Mouse (Mus musculus) hindbrain, embryonic 11.5 days (tissue): ENCODE results near the gene Mybpc1. TPM values are rescaled to one million over a fixed set of nuclear protein-coding genes. Genes with fewer than 3 reads are reported as not detected.
"Not testable (repeated sequence)": the region's sequence is repeated elsewhere in the genome, so short reads cannot be mapped to it uniquely, and the experiment has no call there.

ENCODE experiments used
- ATAC-seq: fragments of 200-750 bp; cut with Nextera tagmentation; 2 replicates; pipeline ENCODE4 v1.8.0; 2017; ENCODE audit warnings: mild to moderate bottlenecking, moderate TSS enrichment, moderate library complexity; ENCODE audit not compliant: low FRiP score
- DNase-seq: peaks from one replicate; pipeline ENCODE4 v3.0.0-alpha.2; 2015; ENCODE audit warnings: low spot score
- H3K27ac ChIP-seq: fragments of 300-500 bp; sonication (generic); 2 replicates; pipeline ENCODE4 v1.5.1; 2014; ENCODE audit warnings: mild to moderate bottlenecking, low read depth, low read length
- H3K27me3 ChIP-seq: fragments of 300-500 bp; sonication (generic); 2 replicates; pipeline ENCODE4 v1.6.1; 2014; ENCODE audit warnings: mild to moderate bottlenecking, low read length, moderate library complexity, mixed read lengths; ENCODE audit not compliant: control insufficient read depth, insufficient read depth
- H3K36me3 ChIP-seq: fragments of 300-500 bp; sonication (generic); 2 replicates; pipeline ENCODE4 v1.6.1; 2014; ENCODE audit warnings: mild to moderate bottlenecking, low read length, moderate library complexity, mixed read lengths; ENCODE audit not compliant: control insufficient read depth, insufficient read depth
- H3K4me1 ChIP-seq: fragments of 300-500 bp; sonication (generic); replicated peaks from 2 replicates; pipeline ENCODE4 v1.6.1; 2014; ENCODE audit warnings: low read length, mixed read lengths; ENCODE audit not compliant: control insufficient read depth, insufficient read depth
- H3K4me2 ChIP-seq: fragments of 300-500 bp; sonication (generic); replicated peaks from 2 replicates; pipeline ENCODE4 v1.6.1; 2014; ENCODE audit warnings: mild to moderate bottlenecking, low read depth, low read length
- H3K4me3 ChIP-seq: fragments of 300-500 bp; sonication (generic); 2 replicates; pipeline ENCODE4 v1.5.1; 2014; ENCODE audit warnings: low read depth, low read length
- H3K9ac ChIP-seq: fragments of 300-500 bp; sonication (generic); 2 replicates; pipeline ENCODE4 v1.6.1; 2014; ENCODE audit warnings: low read depth, low read length
- H3K9me3 ChIP-seq: fragments of 300-500 bp; sonication (generic); 2 replicates; pipeline ENCODE4 v1.6.1; 2016; ENCODE audit warnings: low read length; ENCODE audit not compliant: control insufficient read depth
- WGBS: fragments of 180-500 bp; shearing (Covaris S2); extraction: QIAGEN DNeasy Blood & Tissue Kit; methylation state at CpG from one replicate; pipeline ENCODE4 v1.1.7; 2014; 5-methylcytosine and 5-hydroxymethylcytosine counted together
- polyA plus RNA-seq: library from polyadenylated mRNA; unstranded; fragments of >200 nt; fragmentation: Nextera tagmentation; extraction: Ambion mirVana; gene quantifications from 2 replicates; pipeline ENCODE4 v1.2.1, GENCODE M21; 2014

Gene Mybpc1
- polyA plus RNA-seq, 1 experiment from 2014 or later = 8.6 TPM

DNA sequence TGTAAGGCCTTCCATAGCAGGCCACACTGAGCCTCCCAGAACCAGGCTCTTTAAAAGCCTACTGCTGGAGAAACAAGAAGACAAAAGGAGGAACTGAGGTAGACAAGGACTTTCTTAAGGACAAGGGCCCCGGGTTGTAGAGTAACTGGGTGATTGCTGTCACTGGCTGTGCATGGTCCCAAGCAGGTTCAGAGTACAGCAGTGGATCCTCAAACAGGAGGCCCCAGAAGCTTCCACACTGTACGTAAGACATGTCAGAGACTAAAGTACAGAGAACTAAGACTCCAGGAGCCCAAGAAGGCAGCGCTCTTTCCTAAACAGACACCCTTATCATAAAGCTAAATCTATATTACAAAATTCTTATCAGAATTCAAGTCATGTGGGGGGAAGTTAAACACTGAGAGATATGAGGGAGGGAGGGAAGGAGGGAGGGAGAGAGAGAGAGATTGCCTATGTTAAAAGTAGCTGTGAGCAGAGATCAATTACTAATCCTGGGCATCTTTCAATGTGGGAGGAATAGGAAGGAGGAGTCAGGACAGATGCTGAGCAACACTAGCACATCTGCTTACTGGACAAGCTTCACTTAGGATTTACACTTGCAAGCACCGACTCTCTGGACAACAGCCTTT lies 109.9 kb downstream of the Mybpc1 start:
- no peak overlapping the region for H3K9ac ChIP-seq
- H3K4me2 ChIP-seq = no peak overlapping the region
- H3K4me3 ChIP-seq = no peak overlapping the region
- H3K27ac ChIP-seq = no peak overlapping the region
- WGBS = 82% methylated on average over 4 of the region's 4 CpGs
- no peaks in the 10 kb centered on the region for H3K27me3 ChIP-seq
- DNase-seq (no peak), ATAC-seq (no peak)
- no peaks in the 10 kb centered on the region for H3K36me3 ChIP-seq
- no peaks in the 10 kb centered on the region for H3K9me3 ChIP-seq
- H3K4me1 ChIP-seq = no peaks in the 10 kb centered on the region

DNA sequence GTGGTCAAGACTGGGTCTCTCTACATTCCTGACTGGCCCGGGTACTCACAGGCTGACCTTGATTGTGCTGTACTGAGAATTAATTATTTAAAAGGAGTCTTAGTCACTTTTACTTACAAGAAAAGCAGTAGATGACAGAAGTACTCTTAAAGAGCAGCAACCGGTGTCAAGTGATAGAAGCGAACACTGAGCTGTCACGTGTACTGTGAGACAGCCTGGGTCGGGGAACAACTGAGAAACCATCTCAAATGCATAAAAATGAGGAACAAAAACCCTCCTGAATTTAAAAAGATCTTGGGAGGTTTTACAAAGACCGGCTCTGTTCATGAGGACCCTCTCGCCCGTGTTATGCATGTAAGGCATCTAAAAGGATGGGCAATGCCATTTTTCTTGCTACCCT lies 112.3 kb downstream of the Mybpc1 start:
- no peaks in the 10 kb centered on the region for H3K4me1 ChIP-seq
- no peaks in the 10 kb centered on the region for H3K9me3 ChIP-seq
- WGBS = 73% methylated on average over 8 of the region's 8 CpGs
- H3K27ac ChIP-seq = no peak overlapping the region
- ATAC-seq (no peak), DNase-seq (no peak)
- H3K36me3 ChIP-seq = no peaks in the 10 kb centered on the region
- no peak overlapping the region for H3K4me2 ChIP-seq
- H3K27me3 ChIP-seq = no peaks in the 10 kb centered on the region
- H3K9ac ChIP-seq = no peak overlapping the region
- H3K4me3 ChIP-seq = no peak overlapping the region

DNA sequence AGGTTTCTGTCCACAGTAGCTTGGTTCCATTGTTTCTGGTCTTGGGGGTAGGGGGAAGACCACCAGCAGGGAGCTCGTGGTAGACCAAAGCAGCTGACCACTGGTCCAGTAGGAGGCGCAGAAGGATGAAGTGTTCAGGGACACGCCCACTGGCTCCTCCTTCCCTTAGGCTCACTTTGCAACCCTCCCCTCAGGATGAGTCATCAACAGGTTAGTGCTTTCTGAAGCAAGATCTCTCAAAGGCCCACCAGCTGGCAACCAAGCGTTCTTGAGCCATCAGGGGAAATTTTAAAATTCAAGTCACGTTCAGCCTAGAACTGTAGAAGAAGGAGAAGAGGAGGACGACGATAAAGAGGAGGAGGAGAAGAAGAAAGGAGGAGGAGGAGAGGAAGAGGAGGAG lies 113.3 kb downstream of the Mybpc1 start:
- ATAC-seq (no peak), DNase-seq (no peak)
- Histone ChIP-seq H3K27me3 (no peaks in the 10 kb centered on the region), H3K9ac (no peak overlapping the region), H3K27ac (no peak overlapping the region), H3K4me3 (no peak overlapping the region), H3K4me1 (no peaks in the 10 kb centered on the region), H3K9me3 (no peaks in the 10 kb centered on the region), H3K4me2 (no peak overlapping the region), H3K36me3 (no peaks in the 10 kb centered on the region)
- 67% methylated on average over 7 of the region's 7 CpGs for WGBS

DNA sequence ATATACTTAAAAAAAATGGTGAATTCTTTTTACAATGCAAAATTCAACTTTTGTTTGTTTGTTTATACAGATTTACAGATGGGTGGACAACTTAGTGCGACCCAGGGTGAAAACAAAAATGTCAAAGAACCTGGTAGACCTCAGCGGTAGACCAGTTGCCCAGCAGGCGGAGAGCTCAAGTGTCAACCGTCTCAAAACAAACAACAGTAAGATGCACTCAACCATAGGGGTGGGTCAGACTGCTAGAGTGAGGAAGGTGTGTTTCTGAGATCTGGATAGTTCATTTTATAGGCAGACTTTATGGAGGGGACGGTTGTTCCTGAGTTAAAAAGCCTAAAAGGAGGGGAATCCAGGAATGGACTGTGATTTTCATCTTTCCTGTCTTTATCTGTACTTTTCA lies 116.3 kb downstream of the Mybpc1 start:
- no peak for ATAC-seq
- Histone ChIP-seq H3K4me2 (no peak overlapping the region), H3K27me3 (no peaks in the 10 kb centered on the region), H3K4me1 (no peaks in the 10 kb centered on the region), H3K4me3 (no peak overlapping the region), H3K27ac (no peak overlapping the region), H3K9me3 (no peaks in the 10 kb centered on the region), H3K36me3 (no peaks in the 10 kb centered on the region), H3K9ac (no peak overlapping the region)
- DNase-seq = no peak
- 86% methylated on average over 5 of the region's 5 CpGs for WGBS

GRCm38 (mm10) chr10:88482866-88483265 lies 122.1 kb downstream of the Mybpc1 start:
- not testable (repeated sequence) for H3K27me3 ChIP-seq, DNase-seq, H3K4me2 ChIP-seq, H3K27ac ChIP-seq, H3K4me1 ChIP-seq, H3K9ac ChIP-seq, H3K9me3 ChIP-seq, H3K4me3 ChIP-seq, H3K36me3 ChIP-seq, ATAC-seq
- 94% methylated on average over 10 of the region's 10 CpGs for WGBS

Other genes with a start within 250 kb of the Mybpc1 start
- gene Dram1, start 226.1 kb downstream of the Mybpc1 start, polyA plus RNA-seq = 0.59 and 1.0 TPM in 2 replicates
- gene Gnptab, start 226.0 kb downstream of the Mybpc1 start, polyA plus RNA-seq = 9.7 and 11.1 TPM in 2 replicates
- gene Sycp3, start 145.6 kb downstream of the Mybpc1 start, polyA plus RNA-seq = not detected in 2 replicates
- gene Chpt1, start 101.1 kb downstream of the Mybpc1 start, polyA plus RNA-seq = 14.1 and 19.1 TPM in 2 replicates
- not detected in 2 replicates for gene Spic, start 79.9 kb upstream of the Mybpc1 start, polyA plus RNA-seq
- gene Arl1, start 125.7 kb upstream of the Mybpc1 start, polyA plus RNA-seq = 161 and 167 TPM in 2 replicates
- gene Utp20, start 221.7 kb upstream of the Mybpc1 start, polyA plus RNA-seq = 17.3 and 21.4 TPM in 2 replicates